Mouse (Mus musculus) cortical plate, adult 2 months (tissue): ENCODE measurements around the gene Entpd3.

Source experiments
- CTCF ChIP-seq: fragments of 200-500 bp; IDR thresholded peaks from 2 replicates; pipeline ENCODE4 v1.5.1; 2011; ENCODE audit warnings: mild to moderate bottlenecking, control low read depth, low read length; ENCODE audit not compliant: insufficient read depth; ENCODE audit errors: extremely low read depth
- POLR2A ChIP-seq: fragments of 200-500 bp; IDR thresholded peaks from 2 replicates; pipeline ENCODE4 v1.6.1; 2011; ENCODE audit warnings: mild to moderate bottlenecking, low read length, control low read depth; ENCODE audit not compliant: insufficient read depth; ENCODE audit errors: extremely low read depth

- TF ChIP-seq CTCF (no peak), POLR2A (peak; percentile 62; the same call in 1 of the 2 replicates)
Observed at GRCm38 (mm10) chr9:120492400-120493351, 46.9 kb upstream of the Entpd3 start.
